Mouse (Mus musculus): ENCODE data around the gene Tnfrsf11a.
"Not testable (repeated sequence)": the region's sequence is repeated elsewhere in the genome, so short reads cannot be mapped to it uniquely, and the experiment has no call there.

The Tnfrsf11a gene

DNA sequence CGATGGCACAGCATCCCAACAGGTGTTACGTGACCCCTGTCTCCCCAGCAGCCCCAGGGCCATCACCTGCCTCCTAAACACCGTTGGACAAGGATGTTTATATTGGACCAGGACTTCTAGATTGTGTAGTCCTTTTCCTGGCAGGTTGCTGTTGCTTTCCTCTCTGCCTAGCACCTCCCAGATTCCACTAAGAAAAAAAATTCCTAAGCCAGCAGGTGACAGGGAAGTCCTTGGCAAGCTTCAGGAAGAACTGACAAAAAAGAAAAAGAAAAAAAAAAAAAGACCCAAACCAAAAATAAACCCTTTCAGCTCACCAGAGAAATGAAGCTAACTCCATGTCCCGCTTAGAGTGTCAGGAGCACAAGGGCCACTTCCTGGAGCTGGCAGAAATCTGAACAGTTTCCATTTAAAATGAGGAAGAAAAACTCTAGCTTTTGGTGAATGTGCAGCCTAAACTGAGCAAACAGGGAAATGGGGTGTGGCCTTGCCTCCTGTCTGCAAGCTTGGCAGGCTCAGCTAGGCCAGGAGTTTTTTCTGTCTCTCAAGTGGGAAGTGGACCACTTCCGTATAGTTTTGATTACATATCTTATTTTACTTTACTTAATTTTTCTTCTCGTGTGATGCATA, 6.3 kb downstream of the Tnfrsf11a start:
- no peak for DNase-seq

DNA sequence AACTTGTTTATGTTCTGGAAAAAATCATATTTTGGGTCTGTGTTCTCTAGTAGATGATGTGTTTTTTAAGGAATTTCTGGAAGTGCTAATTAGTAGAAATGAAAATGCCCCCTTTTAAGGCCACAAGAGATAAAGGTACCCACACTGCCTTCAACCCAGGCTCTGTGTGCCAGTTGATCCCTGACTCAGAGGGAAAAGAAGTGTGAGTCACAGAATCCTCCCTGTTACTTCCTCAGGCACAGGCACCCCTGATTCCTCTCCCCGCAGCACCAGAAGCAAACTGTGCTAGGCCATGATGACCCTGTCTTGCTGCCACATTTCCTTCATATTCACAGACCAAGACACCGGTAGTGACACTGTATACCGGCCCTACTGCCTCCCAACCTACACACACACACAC, 9.6 kb downstream of the Tnfrsf11a start:
- no peak for DNase-seq

DNA sequence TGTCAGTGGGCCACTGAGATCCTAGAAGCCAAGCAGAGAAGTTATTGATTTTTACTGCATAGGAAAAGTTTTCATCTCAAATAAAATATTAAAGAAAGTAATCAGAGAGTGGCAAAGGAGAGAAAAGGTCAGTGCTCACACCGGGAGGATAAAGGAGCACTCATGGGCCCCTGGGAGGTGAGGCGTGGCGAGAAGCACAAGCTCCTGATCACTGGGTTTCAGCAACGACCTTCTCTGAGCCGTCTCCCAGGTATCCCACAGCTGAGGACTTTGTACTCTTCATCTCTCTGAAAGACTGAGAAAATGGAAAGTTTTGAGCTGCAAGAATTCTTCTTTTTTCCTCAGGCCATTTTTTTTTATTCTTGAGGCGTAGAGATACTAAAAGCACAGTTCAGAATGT, 14.2 kb downstream of the Tnfrsf11a start:
- no peak for DNase-seq

DNA sequence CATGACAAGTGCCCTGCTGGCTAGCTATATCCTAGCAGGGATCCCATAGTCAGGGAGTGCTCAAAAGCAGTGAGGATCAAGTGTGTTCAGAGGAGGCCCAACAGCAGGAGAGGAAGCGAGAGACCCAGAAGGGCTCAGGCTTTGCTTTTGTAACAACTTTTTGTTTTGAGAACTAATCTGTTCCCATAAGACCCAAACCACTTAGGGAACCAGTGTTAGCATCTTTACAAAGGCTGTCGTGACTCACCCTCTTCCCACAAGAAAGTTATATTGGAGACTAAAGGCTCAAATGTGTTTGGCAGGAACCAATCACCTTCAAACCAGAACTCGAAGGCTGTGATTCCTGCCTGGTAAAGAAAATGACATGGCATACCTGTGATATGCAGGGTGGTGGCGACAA, 15.2 kb downstream of the Tnfrsf11a start:
- DNase-seq = no peak

DNA sequence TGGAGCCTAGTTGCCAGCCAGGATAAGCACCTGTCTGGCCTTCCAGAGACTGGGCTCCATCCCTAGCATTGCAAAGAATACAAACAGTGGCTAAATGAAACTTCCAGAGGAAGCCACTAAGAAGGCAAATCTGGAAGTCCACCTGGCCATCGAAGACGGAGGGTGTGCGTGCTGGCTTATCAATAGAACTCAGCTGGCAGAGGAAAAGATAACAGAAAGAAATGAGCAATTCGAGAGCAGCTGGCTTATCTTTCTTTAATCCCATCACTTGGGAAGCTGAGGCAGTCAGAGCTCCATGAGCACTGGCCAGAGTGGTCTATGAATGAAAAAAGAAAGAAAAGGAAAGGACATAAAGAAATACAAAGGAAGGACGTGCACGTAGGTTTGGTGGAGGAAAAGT, 20.1 kb downstream of the Tnfrsf11a start:
- DNase-seq = no peak

DNA sequence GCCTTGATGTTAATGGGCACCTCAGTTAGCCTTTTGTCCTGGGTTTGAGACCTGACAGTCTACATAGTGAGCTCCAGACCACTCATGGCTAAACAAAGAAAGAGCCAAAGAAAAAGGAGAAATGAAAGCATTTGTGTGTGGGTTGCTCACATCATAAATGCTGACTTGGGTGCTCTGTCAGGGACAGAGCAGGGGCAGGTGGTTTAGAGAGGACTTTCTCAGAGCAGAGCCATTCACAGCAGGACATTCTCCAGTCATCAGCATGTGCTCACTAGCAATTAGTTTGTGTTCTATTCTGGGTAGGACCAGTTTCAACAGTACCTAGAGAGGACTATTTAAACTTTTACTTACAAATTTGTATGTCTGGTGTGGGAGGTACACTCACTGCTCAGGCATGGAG, 20.7 kb downstream of the Tnfrsf11a start:
- DNase-seq = no peak

DNA sequence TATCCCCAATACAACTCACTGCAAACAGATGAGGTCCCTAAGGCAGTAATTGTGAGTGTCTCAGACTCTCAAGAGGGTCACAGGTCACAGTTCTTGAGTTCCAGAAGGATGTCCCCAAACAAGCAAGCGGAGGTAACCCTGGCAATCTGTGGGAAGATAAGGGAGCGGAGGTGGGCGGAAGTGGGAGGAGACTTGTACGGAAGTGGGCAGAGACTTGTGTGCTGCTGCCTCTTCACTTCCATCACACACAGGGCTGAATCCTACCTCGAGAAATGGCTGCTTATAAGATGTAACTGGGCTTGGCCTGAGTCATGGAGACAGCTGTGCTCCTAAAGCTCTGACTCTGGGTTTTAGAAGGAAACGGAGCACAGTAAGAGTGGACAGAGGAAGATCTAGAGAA, 22.4 kb downstream of the Tnfrsf11a start:
- DNase-seq = no peak

DNA sequence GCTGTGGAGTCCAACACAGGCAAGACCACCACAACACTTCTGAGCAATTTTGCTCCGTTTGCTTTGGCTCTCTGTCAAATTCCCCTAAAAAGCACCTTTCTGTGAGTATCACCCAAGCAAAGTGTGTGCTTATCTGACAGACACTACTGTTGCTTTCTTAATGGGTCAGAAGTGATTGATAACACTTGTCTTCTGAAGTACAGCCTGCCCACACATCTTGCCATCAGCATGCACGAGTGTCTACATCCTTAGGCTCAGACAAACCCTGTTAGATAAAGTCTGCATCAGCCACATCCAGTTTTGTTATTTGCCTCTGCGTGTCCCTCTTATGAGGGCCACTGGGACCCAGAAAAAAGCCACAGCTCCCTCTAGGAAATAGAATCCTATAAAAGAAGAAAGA, 23.8 kb downstream of the Tnfrsf11a start:
- no peak for DNase-seq

DNA sequence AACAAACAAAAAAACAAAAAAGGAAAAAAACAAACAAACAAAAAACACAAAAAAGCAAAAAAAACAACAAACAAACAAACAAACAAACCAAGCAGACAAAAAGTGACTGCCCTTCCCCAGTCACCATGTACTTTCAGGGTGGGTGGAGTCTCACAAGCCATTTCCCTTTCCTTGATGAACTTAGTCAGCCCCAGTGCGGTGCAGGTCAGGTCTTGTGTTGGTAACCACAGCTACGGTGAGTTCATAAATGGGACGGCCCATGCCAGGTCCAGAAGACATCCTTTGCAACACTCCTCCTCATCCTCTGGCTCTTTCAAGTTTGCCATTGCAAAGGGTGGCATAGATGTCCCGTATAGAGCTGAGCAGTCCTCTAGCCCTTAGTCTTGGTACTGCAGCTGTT, 25.0 kb downstream of the Tnfrsf11a start:
- no peak for DNase-seq

DNA sequence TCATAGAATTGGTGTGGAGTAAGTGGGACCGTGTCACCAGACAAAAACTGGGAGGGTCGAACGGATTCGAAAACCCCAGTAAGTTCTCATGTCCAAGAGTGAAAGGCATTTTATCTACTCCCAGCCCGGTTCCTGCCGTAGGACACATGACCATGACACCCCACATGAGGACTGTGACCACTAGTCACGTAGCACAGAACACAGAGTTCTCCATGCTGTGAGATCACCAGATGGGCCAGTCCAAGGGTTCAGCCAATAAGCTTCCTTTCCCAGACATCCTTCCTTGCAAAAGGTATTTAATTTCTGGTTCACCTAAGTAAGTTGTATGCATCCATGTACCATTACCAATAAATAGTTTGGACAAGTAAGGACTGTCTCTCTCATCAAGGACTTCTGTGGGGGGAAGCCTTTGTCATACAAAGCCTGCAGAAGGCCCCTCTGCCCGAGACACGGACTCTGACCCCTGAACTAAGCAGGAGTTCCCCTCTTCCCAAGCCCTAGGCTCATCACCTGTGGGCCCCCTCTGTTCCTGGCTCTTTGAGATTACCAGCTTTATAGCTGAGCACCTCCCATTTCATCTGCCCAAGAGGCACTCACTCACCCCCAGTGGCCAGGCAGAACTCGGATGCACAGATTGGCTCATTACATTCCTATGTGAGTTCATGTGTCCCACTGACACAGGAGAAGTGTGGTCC, 26.7 kb downstream of the Tnfrsf11a start:
- DNase-seq = no peak

DNA sequence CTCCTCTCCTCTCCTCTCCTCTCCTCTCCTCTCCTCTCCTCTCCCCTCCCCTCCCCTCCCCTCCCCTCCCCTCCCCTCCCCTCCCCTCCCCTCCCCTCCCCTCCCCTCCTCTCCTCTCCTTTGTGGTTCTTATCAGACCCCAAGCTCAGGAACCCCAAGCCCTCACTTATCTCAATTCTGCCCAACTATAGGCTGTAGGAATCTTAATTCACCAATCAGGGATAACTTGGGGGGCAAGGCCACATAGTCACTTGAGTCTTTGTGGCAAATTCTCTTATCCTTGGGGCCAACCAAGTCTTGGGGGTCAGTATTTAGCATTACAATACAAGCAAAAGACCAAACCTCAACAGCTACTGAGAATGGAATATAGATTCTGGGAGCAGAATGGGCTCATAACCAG, 31.5 kb downstream of the Tnfrsf11a start:
- not testable (repeated sequence) for DNase-seq

DNA sequence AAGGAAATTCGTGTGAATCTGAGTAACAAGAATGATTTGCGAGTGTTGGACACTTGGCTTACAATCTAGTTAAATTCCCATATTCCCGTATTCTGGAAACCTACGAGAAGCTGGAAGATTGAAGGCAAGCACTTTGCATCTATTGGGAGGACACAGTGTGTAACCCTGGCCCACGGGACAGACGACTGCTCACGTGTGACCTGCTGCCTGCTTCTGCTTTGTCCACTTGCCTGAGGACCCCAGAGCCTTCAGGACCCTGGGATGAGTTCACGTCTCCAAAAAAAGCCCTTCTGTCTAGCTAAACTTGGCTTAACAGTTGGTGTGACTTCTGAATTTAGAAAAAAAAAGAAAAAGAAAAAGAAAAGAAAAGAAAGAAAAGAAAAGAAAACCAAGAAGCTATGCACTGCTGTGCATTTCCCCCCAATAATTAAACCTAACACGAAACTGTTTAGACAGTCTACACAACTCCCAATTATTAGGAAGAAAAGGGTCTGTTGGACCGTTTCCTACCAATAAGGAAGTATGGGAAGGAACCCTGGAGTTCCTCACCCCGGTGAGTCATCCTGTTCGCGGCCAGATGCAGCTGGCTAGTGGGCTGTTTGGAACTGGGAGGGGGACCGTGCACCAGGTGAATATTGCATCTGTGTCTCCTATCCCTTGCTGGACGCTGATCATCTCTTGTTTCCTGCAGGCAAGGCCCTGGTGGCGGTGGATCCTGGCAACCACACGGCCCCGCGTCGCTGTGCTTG, 32.6 kb downstream of the Tnfrsf11a start:
- no peak for DNase-seq

DNA sequence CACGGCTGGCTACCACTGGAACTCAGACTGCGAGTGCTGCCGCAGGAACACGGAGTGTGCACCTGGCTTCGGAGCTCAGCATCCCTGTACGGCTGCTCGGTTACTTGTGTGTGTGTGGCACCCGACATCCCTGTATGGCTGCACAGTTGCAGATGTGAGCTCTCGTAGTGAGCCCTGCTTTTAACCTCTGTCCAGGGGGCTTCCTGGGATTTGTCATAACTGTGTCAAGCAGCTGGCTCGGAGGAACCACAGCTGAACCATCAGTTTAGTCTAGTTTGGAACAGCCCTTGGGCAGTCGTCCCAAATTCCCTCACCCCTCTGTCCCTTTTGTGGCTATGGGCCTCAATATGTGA, 33.2 kb downstream of the Tnfrsf11a start:
- DNase-seq = no peak

DNA sequence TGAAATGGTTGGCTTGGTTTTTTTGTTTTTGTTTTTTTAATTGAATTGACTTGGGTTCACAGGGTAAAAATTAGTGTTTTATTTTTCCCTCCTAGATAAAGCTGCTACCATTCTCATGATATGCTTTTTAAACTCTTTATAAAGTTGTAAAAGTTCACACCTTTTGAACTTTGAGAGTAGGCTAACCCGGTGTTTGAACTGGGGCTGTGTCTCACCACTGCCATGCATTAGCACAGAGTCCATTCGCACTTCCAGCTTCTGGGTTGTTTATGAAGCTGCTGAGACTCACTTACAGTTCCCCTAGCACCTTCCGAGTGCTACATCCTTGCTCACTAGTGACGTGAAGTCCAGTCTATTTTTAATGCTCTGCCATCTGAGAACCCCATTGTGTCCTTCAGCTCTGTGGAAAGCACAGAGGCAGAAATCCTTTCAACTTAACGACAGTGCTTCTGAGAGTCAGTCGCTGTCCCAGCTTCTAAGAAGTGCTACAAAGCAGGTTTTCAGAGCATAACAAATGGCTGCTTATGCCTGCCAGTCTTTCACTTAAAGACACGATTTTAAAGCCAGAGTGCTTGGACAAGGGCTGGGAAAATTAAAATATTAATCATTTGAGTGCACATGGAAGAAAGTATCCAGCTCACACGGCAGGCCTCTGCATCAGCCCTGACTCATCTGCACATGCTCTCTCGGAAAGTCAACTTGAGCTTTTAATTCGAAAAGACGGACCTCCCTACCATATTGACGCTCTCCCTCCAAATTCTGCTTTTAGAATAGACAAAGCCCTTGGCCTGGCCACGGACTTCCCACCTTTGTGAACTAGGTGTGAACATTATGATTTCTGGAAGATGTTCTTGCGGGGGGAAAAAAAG, 34.1 kb downstream of the Tnfrsf11a start:
- DNase-seq = no peak

DNA sequence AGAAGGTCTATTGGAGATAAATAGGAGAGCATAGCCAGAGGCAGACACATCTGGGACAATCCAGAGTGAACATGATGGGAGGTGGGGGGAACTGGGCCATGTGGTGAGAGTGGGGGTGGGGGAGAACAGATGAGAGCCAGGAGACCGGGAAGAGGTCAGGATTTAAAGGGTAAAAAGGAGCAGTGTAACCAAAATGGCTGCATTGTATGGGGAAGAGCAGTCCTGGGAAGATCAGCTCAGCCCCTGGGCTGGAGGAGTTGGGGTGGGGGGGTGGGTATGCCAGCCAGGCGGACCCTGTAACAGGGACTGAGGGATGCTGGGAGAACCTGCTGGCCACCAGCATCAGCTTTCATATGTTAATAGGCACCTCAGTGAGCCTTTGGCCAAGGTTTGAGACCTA, 34.8 kb downstream of the Tnfrsf11a start:
- no peak for DNase-seq

DNA sequence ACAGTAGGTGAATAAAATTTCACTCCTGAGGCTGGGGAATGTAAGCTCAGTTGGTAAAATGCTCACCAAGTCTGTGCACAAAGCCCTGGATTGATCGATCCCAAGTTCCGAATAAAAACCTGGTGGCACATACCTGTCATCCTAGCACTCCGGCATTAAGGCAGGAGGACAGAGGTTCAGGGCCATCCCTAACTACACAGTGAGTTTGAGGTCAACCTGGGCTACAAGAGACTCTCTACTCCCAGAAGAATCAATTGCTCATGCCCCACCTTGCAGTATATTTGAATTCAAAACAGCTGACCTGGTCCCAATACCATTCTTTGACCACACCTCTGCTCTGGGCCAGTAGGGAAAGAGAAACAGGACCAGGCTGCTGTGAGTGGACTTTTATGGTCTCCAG, 35.2 kb downstream of the Tnfrsf11a start:
- DNase-seq = no peak

DNA sequence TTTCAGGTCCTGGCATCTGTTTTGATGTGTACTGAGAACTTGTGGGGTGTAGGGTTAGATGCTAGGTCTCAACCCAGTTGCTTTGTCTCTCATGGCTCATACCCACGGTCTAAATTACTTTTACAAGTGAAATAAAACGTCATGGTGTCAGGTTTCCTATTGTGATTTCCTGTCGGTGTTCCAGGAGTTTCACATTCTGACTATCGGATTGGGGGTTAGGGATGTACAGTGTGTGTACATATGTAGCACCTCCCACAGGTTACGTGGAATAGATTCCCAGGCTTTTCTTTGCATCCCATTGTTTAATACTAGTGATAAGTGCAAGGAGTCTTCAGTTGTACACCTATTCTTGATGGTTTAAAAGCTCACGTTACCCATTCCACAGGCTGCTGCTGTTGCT, 38.5 kb downstream of the Tnfrsf11a start:
- DNase-seq = no peak

DNA sequence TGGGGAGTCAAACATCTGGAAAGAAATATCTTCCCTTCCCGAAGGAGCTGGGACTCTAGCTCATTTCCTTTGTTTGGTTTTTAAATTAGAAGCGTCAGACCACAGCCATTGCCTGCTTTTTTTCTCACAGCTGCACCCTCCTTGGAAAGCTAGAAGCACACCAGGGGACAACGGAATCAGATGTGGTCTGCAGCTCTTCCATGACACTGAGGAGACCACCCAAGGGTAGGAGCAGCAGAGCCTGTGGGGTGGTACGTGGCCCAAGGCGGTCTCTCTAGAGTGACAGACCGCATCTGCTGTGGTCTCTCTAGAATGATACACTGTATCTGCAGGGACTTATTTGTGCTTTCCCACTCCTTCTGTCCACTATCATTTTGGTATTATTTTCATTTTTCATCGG, 39.2 kb downstream of the Tnfrsf11a start:
- no peak for DNase-seq

DNA sequence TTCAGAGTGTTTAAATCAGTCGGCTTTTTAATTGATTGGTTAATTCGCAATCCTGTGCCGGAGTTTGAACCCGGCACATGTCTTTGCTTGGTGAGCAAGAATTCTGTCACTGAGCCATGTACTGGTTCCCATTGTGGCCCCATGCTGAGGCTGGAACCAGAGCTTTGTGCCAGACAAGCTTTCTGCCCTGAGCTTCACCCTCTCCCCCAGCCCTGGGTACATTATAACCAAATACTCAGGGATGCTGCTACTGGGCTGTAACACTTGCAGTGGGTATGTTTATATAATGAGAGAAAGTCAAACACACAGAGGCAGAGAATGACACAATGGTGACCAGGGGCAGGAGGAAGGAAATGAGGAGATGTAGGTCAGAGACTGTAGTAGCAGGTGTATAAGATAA, 43.8 kb downstream of the Tnfrsf11a start:
- no peak for DNase-seq

DNA sequence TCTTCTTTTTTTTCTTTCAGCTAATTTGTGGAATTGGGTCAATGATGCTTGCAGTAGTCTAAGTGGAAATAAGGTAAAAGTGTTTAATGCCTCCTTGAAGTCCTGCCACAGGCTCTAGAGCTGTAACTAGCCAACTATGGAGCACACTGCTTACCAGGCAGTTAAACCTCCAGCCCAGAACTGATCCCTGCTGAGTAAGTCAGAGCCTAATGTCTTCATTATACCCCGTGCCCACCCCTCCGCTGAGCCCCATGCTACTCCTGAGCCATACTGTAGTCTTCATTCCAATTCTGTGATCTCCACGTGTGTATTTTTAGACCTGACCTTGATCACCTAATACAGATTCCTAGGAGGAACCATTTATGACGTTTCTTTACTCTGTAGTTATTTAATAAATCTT, 44.5 kb downstream of the Tnfrsf11a start:
- DNase-seq = no peak

DNA sequence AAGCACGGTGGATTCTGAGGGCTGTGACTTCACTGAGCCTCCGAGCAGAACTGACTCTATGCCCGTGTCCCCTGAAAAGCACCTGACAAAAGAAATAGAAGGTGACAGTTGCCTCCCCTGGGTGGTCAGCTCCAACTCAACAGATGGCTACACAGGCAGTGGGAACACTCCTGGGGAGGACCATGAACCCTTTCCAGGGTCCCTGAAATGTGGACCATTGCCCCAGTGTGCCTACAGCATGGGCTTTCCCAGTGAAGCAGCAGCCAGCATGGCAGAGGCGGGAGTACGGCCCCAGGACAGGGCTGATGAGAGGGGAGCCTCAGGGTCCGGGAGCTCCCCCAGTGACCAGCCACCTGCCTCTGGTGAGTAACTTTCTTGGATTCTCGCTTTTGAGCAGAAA, 46.9 kb downstream of the Tnfrsf11a start:
- no peak for DNase-seq

DNA sequence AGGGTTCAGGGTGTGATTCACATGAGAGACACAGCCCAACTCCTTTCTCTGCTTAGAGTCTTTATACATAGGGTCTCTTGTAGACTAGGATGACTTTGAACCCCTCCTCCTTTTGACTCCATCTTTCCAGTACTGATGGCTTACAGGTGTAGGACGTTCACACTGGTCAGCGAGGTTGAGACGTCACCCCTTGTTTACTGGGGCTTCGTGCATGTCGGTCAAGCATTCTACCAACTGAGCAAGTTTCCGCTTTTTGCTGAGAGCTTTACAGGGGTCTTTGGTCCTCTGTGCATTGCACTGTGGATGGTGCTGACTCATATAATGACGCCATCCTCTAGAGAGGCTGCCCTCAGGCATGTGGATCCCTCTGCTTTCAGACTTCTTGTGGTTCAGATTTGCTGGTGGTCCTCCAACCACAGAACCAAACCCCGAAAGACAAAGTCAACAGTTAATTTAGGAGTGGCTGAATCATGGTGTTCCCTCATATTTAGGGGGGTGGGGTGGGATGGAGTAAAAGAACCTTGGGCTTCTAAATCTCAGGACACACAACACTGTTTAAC, 47.3 kb downstream of the Tnfrsf11a start:
- no peak for DNase-seq

DNA sequence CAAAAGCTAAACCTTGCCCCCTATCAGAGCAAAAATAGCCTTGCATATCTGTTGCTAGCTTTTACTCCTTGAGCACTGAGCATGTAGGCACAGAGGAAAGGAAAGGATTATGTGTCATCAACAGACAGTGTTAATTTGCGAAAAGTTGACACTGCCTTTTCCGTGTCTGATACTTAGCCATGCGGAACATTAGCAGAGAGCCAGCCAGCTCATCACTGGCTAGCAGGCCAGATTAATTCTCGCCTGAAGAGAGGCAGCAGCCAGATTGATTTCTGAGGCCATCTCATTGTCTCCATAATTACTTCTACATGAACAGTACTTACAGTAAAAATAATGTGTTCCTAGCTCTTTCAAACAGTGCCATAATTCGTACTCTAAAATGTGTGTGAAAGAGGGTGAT, 48.7 kb downstream of the Tnfrsf11a start:
- DNase-seq = no peak

All from cerebellum, postnatal 25 days (tissue).